Mouse (Mus musculus): ENCODE results near the gene Mdk.

The Mdk gene

DNA sequence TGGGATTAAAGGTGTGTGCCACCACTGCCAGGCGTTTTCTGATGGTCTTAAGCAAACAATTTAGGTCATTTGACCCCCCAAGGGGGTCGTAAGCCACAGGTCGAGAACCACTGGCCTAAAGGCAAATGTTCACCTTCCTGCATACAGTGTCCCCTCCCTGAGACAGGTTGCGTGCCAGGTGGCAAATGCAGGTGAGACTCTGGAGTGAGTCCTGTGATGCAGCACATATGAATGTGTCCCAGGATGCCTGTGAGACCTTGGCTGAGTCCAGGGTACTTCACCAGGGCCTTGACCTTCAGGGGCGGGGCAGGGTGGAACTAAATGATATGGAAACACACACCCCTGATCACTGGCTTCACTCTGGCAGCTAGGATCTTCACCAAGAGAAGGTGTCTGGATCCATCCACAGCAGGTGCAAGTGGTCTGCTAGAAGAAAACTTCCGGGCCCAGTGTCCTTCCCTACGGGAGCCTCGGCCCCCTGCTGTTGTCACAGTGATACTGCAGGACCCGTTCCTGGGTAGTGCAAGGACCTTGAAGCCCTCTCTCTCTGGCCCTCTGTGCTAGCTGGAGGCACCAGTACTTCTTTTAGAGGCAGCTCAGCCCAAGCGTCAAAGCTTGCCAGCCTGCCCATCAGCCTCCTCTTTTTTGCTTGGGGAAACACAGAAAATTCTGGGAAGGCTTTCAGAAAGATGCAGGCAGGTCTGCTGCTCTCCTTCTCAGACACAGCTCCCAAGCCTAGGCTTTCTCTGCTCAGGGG, 26.8 kb upstream of the Mdk start:
- peak in 1 of 2 experiments; percentile 54 for DNase-seq (ENCODE audit: low spot score in 2 of 2)

DNA sequence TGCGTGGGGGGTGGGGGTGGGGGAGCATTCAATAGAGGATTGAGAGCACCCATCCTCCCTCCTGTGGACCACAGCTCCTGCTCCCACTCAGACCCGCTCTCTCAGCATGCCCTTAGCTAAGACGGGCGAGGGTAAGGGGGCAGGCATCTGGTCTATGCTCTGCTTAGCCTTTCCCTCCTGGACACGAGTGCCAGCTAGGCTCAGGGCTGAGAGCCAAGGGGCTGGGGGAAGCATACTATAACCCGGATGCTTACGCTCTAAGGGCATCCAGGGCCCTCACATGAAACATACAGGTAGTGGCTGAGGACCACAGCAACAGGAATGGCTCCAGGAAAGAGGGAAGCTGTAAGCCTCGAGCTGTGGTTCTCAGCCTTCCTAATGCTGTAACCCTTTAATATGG, 26.0 kb upstream of the Mdk start:
- DNase-seq (ENCODE audit: low spot score in 2 of 2) = no peak

DNA sequence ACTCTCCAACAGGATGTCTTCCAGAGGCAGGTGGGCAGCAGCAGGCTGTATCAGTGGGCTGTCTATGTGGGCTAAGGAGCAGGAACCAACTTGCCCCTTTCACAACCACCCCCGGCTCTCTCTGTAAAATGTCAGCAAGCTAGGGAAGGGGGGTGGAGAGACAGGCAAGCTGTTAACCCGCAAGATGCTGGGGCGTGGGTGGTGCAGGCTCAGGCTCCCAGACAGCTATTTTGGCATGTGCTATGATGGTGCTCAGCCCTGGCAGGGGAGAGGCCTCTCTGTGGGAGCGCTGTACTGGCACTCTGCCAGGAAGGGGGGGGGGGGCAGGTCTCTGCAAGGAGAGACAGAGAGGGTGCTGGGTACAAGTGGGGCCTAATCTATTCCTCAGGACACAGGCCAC, 25.0 kb upstream of the Mdk start:
- no peak for DNase-seq (ENCODE audit: low spot score in 2 of 2)

DNA sequence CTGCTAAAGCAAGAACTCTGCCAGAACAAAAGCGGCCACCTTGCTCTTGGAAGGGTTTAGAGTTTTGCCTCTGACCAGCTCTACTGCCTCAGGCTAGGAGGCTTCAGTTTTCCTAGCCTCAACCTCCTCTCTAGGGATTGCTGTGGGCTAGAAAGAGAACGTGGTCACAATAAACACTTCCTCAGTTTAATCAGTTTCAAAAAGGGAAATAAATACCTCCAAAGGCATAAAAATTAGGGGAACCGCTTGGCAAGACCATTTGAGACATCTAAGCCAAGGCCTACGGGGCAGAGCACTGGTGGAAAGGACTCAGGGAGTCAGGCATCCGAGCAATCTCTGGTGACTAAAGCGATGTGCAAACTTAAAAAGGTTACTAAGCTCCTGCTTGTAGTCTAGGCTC, 23.8 kb upstream of the Mdk start:
- DNase-seq (ENCODE audit: low spot score in 2 of 2) = no peak

DNA sequence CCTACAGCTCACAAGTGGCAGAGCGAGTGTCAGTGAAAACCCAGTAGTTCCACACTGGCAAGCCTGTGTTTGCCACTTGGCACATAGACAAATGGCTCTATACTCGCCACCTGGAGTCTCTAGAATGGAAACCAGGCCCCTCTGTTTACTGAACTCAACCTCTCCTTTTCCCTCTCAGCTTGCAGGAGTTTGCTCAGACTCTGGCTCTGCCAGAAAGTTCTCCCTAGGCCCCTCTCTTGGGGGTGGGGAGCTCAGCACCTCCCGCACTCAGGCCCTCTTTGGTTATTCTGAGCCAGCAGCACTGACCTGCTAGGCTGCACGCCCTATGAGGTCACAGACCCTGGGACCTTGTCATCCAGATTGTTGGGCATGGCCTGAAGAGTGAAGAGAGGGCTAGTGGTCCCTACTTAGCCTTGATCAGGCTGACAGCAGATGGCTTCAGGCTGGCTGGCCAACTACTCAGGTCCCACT, 23.1 kb upstream of the Mdk start:
- no peak for DNase-seq (ENCODE audit: low spot score in 2 of 2)

DNA sequence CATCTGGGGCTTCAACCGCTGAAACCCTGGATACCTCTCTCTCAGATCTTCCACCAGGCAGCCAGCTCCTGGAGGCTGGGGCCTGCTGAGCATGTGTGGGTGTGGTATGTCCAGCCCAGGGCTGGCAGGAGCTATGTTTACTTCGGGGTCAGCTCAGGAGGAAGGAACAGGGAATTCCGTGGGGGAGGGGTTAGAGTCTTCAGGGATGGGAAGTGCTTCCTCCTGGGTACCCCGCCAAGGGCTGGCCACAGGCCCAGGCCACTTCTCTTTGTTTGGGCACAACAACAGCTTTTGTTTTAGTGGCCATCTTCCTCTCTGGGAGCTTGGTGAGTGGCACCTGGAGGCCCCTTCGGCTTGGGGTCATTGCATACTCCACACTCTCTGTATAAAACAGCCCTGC, 21.7 kb upstream of the Mdk start:
- no peak for DNase-seq (ENCODE audit: low spot score in 2 of 2)

DNA sequence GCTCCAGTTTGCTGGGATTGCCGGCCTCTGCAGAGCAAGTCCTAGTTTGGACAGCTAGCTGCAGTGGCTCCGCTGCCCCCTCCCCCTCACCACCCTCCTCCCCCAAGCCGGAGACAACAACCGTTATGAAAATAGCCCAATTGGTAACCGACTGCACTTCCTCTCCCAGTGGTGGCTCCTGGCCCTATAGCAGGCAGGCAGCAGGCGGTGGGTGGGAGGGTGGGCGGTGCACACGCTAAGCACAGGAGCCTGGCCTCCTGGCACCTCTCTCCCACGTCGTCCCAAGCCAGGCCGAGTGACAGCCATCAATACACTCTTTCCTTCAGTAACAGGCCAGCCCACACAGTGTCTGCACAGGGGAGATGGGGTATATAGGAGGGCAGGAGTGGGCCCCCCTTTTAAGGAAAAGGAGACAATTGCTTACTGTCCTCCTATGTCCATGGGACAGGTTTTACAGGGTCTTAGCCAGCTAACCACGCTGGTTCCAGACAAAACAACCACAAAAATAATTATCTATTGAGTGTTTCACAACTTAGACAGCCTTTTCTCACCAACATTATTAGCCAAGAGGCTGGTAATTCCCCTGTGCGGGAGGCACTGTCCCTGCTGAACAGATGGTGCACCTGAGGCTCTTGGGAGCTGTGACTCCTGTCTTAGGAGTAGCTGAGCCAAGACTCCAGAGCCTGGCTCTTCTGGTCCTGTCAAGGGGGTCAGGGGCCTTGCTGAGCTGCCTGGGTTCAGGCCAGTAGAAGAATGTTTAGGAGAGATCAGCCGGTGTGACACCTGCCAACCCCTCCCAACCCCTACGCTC, 18.4 kb upstream of the Mdk start:
- no peak for DNase-seq (ENCODE audit: low spot score in 2 of 2)

DNA sequence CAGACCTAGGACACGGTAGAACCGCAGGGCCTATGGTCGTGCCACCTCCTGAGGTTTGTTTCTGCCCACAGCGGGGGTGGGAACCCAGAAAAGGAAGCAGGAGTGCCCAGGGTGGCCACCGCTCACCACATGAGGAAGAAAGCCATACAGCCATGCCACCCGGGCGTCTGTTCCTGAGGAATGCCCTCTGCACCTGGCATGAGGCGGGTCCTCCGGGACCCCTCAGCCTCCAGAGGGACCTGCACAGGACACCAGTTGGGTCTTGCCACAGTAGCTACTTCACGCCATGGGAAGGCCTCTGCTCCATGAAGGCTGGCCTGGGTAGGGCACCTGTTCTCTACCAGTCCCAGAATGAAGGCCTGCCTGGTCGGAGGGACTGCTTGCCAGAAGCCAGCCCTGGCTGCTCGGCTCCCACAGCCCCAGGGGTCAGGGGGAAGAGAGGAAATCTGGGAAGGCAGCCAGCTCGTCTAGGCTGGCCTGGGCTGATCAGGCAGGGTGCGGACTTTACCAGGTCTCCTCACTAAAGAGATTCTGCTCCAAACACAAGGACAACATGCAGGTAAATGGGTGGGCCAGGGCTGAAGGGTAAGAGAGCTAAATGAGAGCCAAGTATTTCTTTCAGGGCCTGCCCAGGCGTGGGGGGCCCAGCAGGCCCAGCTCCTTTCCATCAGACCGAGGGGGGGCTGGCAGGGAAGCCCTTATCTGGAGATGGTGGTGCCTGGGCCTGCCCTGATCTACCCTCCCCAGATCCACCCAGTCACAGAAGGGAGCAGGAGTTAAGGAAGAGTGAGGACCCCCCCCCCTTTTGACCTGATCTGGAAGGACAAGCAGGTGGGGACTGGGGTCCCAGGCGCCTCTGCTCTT, 17.5 kb upstream of the Mdk start:
- DNase-seq (ENCODE audit: low spot score in 2 of 2) = no peak

DNA sequence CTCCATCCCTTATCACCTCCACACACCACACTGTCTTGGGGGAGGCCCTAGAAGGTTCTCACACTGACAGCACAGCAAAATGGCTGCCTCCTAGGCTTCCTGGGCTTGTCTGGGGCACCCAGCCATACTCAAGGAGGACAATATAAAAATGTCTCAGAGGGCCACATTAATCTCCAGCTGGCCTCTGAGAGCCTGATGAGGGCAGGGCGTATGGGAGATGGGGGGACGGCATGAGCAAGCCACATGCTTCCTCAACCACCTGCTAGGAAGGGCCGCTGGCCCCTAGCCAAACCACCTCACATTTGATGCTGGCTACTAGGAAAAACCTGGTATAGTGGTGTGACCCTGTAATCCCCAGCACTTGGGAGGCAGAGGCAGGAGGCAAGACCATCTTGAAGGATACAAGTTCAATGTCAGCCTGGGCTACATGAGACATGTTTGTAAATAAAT, 16.7 kb upstream of the Mdk start:
- no peak for DNase-seq (ENCODE audit: low spot score in 2 of 2)

DNA sequence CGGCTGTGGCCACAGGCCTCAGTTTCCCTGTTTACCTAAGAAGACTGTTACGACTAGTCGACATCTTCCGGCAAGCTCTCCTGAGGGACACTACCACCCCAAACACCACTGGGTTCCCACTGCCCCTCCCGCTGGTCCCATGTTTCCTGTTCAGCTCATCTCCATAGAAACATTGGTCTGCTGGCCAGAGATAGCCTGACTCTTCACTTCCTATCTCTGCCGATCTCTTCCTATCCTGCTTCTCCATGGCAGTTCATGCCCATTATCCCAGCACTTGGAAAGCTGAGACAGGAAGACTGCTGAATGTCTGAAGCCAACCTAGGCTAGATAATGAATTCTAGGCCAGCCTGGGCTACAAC, 16.0 kb upstream of the Mdk start:
- no peak for DNase-seq (ENCODE audit: low spot score in 2 of 2)

DNA sequence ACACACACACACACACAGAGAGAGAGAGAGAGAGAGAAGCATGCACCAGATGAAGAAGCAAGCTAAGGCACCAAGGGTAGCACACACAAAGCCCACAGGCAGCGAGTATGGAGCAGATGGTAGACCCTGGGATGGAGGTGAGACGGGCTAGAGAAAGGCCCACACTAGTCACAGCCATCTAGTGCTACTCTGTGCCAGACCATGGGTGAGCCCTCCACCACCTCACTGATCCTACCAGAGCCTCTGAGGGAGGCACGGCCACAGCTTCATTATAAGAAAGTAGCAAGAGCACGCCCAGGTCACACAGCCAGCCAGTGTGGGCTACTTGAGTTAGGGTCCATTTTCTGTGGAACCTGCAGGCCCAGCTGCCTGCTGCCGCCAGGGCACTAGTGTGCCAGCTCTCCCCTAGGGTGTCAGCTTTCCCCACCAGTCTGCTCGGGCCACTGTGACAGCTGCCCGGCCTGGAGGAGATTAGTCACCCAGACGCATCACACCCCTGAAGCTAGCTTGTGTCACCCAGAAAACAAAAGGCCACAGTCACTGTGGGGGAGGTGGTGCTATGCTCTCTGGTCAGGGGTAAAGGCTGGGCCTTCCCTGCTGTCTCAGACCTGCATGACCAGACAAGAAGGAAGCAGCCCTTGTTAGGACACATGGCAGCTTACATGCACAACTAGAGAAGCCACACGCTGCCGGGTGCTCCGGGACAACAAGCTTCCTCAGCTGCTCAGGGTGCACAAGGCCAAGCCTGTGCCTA, 15.5 kb upstream of the Mdk start:
- no peak for DNase-seq (ENCODE audit: low spot score in 2 of 2)

DNA sequence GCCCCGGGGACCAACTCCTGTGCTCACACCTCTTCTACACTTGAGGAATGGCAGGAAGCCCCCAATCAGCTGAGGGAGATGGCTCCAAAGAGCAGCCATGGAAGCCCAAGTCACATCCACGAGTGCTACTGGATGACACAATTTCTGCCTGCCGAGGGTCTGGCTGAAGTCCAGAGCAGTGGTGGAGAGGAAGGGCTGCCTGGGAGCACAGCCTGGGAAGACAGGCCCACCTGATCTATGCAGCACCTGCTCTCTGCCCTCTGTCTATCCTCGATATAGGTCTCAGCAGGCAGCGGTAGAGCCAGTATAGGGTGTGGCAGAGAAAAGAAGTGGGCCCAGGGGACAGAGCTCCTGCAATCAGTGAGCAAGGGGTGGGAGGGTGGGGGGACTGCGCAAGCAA, 14.7 kb upstream of the Mdk start:
- no peak for DNase-seq (ENCODE audit: low spot score in 2 of 2)

DNA sequence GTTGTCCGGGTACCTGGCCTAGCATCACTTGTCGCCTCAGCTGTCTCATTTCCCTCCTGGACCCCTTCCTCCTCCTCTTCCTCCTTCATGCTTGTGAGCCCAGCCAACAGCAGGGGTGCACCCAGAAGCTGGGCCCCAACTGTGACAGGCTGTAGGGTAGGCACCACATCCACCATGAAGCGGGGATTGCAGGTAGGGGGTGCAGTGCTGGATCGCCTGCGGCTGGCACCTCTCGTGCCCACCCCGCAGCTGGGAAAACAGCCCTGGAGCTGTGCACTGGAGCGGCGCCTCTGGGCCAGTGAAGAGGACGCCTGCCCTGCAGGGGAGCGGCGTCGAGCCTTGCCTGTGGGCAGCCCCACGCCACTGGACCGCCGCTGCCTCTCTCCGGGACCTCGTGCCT, 13.4 kb upstream of the Mdk start, which contains the start of gene Gm9821:
Gene Gm9821 (plus strand): TSS at position 221 of the 400 bp plus-strand sequence.
- no peak for DNase-seq (ENCODE audit: low spot score in 2 of 2)

DNA sequence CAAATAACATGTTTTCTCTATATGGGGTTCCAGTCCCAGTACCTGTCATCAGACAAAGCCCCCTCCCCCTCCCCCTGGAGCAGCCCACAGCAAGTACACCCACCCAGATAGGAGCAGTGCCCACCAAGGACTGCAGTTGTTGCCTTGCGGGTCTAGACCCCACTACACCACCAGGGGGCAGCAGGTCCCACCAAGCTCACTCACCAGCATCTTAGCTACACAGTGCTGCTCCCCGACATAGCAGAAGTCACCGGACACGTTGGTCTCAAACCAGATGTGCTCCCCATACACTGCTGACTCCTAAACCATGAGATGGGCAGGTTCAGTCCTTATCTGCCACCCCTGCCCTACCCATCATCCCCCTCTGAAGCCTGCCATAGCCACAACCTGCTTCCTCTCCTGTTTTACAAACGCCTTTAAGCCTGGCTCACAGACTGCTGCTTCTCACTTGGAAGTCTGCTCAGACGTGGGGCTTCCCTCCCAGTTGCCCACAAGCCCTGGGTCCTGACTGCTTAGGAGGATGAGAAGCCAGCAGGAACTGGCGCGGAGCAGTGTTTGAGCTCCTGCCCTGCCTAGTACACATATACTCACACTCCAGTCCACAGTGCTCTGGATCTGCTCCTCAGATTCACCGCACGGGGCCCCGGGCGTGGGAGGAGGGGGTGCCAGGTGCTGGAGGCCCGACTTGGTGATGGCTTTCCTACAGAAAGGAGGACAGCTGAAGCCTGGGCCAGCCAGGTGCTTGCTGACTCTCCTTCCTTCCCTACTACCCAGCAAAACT, 12.3 kb upstream of the Mdk start:
- DNase-seq (ENCODE audit: low spot score in 2 of 2) = peak in 1 of 2 experiments; percentile 86

DNA sequence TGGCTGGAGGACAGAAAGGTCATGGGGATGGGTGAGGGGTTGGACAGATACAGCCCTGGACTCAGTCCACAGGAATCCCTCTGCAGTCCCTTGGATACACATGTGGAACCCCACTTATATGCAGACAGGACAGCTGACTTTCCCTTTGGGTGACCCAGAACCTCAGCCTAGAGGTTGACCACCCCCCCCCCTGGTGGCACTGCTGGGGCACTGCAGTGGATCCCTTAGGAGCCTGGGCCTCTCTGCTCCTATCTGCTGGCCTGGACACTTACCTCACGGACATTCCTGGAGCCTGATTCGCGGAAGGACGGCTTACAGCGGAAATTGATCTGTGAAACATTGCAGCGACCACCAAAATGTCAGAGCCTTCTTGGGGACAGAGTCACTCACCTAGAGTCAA, 10.3 kb upstream of the Mdk start:
- no peak for DNase-seq (ENCODE audit: low spot score in 2 of 2)

DNA sequence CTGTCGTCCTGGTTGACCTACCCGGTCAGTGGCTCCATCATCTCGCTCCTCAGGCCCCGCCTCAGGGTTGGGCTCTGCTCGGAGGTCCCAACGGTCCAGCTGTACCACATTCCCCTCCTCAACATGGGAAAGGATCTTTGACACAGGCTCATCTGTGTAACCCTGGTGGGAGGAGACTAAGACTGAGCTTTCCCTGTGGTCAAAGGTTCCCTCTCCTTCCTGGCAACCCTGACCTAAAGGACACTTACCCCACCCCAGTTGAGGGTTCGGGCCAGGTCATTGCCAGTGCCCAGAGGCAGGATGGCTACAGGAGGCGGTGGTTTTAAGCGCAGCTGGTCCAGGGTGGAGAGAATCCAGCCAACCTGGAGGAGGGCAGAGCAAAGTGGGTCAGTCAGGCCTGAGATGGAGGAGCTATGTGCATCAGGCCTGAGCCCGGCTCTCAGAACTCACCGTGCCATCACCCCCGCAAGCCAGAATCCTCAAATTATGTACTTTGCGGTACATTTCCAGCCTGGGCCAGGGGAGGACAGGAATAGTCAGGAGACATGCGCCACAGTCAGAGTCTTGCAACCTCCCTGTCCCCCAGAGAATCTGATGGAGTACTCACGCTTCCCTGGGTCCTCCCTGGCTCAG, 7.3 kb upstream of the Mdk start:
- DNase-seq (ENCODE audit: low spot score in 2 of 2) = no peak

DNA sequence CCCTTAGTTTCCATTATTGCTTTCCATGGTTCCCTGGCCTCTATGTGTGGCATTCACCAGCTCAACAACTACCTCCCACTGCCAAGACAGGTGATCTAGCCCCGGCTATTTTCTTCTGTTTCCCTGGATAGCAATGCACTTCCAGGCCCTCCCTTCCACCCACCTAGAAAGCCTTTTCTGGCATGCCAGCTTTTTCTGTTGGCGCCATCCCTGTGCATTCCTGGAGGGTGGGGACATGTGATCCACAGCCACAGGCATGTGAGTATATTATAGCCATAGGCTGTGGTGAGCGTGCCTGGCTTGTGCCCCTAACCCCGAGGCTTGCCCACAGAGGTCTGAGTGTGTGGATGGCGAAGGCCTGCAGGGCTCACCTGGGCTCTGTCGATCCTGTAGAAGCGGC, 4.1 kb upstream of the Mdk start:
- DNase-seq (ENCODE audit: low spot score in 2 of 2) = no peak

DNA sequence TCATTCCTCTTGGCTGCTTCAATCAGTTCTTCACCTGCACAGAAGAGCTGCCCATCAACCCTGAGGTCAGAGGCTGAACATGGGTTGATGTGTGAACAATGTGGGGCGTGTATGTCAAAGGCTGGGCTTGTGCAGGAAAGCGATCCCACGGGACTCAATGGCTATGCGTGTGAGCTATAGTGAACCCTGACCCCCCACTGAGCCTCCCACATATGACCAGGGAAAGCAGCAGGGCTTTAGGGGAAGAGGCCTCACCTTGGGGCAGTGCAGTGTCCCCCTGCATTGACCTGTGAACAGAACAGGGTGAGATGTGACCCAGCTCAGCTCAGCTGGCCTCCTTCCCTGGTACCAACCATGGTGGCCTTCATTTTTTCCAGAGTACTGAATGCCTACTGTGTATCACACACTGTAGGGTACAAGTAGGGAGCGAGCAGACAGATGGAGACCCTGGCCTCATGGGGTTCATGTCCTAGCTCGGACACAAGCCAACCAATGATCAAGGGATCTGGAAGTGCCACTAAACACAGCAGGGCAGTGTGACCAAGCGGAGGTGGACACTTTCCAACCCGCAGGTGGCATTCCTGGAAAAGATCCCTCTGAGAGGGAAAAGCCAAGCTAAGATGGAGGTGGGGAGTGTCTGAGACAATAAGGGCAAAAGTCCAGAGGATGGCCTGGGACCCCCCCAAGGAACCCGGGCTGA, 2.9 kb upstream of the Mdk start:
- no peak for DNase-seq (ENCODE audit: low spot score in 2 of 2)

DNA sequence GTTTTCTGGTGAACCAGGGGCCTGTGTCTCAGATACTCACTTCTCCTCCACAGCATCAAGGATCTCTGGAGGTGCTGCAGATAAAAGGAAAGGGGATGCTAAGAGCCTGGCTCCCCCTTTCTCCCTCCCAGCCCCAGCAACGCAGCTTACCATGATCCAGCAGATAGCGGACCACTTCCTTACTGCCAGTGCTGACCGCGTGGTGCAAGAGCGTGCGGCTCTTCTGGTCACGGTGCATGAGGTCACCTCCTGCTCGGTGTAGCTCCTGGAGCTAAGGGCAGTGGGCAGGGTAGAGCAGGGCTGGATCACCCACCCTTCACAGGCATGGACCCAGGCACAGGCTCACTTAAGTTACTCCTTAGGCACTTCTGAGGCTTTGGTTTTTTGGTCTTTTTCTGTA, 1.9 kb upstream of the Mdk start:
- no peak for DNase-seq (ENCODE audit: low spot score in 2 of 2)

DNA sequence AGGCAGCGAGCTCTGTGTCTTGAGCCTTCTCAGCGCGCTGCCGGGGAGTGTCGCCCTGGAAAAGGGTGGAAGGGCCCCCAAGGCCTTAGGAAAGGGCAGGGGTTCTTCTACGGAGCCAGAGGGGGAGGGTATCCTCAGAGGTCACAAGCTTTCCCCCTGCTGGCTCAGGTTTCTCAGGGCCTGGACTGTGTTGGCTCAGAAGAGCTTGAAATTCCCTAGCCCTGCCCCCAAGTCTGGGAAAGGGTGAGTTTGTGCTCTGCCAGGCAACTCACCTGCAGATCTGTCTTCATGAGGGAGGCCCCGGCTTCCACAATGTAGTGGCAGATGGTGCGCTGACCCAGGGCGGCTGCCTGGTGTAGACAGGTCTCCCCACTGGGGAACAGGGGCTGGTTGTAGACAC, 1.4 kb upstream of the Mdk start:
- no peak for DNase-seq (ENCODE audit: low spot score in 2 of 2)

All from urinary bladder, postnatal 4 days (tissue).